Mouse (Mus musculus): ENCODE measurements around the gene Nedd9. TPM values are rescaled to one million over a fixed set of nuclear protein-coding genes. Genes with fewer than 3 reads are reported as not detected.

The Nedd9 gene
- polyA plus RNA-seq (2012; rRNA removed): 14.3 and 15.2 TPM in 2 replicates

GRCm38 (mm10) chr13:41486606-41487408 lies at the start of gene Nedd9:
Gene Nedd9, minus strand, starts transcription at chr13:41487362.

GRCm38 (mm10) chr13:41273927-41274650 lies 213.1 kb downstream of the Nedd9 start, which contains the start of gene Gm17364:
Gene Gm17364, minus strand, starts transcription at chr13:41273977.

Other genes with a start within 250 kb of the Nedd9 start
- gene Smim13, start 237.5 kb downstream of the Nedd9 start, polyA plus RNA-seq (2012; rRNA removed): 15.3 and 16.1 TPM in 2 replicates
- gene Gm17364, start 213.4 kb downstream of the Nedd9 start, polyA plus RNA-seq (2012; rRNA removed): not detected in 2 replicates
- gene Tmem170b, start 118.5 kb upstream of the Nedd9 start, polyA plus RNA-seq (2012; rRNA removed): 11.1 and 12.0 TPM in 2 replicates